Mouse (Mus musculus) kidney, postnatal 0 days (tissue): ENCODE measurements at regions not wholly inside any gene's neighbourhood (a gene's known extent, or its start where the extent isn't known, plus 50 kb on each side); places are given as distances from the start of the nearest gene placed in this dataset.

Experiments
- ATAC-seq: fragments of 200-750 bp; cut with Nextera tagmentation; replicated peaks from 2 replicates; pipeline ENCODE4 v1.8.0; 2017; ENCODE audit warnings: low read depth, moderate number of reproducible peaks, moderate TSS enrichment, moderate library complexity; ENCODE audit not compliant: low FRiP score
- DNase-seq: peaks from one replicate; pipeline ENCODE4 v3.0.0-alpha.2; 2016; ENCODE audit warnings: low spot score
- H3K27ac ChIP-seq: fragments of 300-500 bp; sonication (generic); 2 replicates; pipeline ENCODE4 v1.5.1; 2014; ENCODE audit warnings: mild to moderate bottlenecking
- H3K27me3 ChIP-seq: fragments of 300-500 bp; sonication (generic); 2 replicates; pipeline ENCODE4 v1.6.1; 2014; ENCODE audit warnings: low read length, mixed read lengths; ENCODE audit not compliant: insufficient read depth
- H3K36me3 ChIP-seq: fragments of 300-500 bp; sonication (generic); 2 replicates; pipeline ENCODE4 v1.6.1; 2014; ENCODE audit warnings: low read length, mixed read lengths; ENCODE audit not compliant: insufficient read depth
- H3K4me1 ChIP-seq: fragments of 300-500 bp; sonication (generic); replicated peaks from 2 replicates; pipeline ENCODE4 v1.6.1; 2014; ENCODE audit warnings: antibody characterized with exemption, low read length, mixed read lengths; ENCODE audit not compliant: insufficient read depth
- H3K4me2 ChIP-seq: fragments of 300-500 bp; sonication (generic); 2 replicates; pipeline ENCODE4 v1.6.1; 2014; ENCODE audit warnings: mild to moderate bottlenecking, low read length, moderate library complexity, mixed read lengths
- H3K4me3 ChIP-seq: fragments of 300-500 bp; sonication (generic); replicated peaks from 2 replicates; pipeline ENCODE4 v1.5.1; 2014; ENCODE audit warnings: low read depth, low read length
- H3K9ac ChIP-seq: fragments of 300-500 bp; sonication (generic); 2 replicates; pipeline ENCODE4 v1.6.1; 2014; ENCODE audit warnings: low read depth, low read length
- H3K9me3 ChIP-seq: fragments of 300-500 bp; sonication (generic); replicated peaks from 2 replicates; pipeline ENCODE4 v1.6.1; 2016; ENCODE audit warnings: low read length, inconsistent platforms, mixed read lengths
- CTCF ChIP-seq: IDR thresholded peaks from 2 replicates; pipeline ENCODE4 v1.5.1; 2016; ENCODE audit warnings: antibody characterized with exemption, low read depth, mild to moderate bottlenecking, moderate library complexity
- WGBS: fragments of 180-500 bp; shearing (Covaris S2); extraction: QIAGEN DNeasy Blood & Tissue Kit; methylation state at CpG from one replicate; pipeline ENCODE4 v1.1.7; 2014; 5-methylcytosine and 5-hydroxymethylcytosine counted together

DNA sequence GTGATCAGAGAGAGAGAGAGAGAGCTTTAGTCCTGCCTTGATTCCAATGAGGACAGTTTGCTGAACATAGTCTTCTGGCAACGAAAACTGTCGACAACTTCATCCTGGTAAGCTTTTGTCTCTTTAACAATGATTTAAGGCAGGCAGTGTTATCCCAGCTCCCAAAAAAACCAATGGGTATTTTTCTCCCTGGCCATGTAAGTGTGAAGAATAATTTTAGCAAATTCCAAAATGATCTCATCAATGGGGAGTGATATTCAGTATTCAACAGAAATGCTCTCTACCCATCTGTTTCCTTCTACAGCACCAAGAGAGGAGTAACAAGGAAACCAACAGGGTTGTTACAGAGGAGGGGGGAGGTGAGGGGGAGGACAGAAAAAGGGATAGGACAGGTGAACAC is 84.5 kb downstream of the Chst2 start:
- H3K27ac ChIP-seq = no peak overlapping the region
- H3K27me3 ChIP-seq = no peaks in the 10 kb centered on the region
- no peak for DNase-seq
- no peak for ATAC-seq
- no peaks in the 10 kb centered on the region for H3K36me3 ChIP-seq
- H3K9me3 ChIP-seq = no peaks in the 10 kb centered on the region
- H3K4me2 ChIP-seq = no peak overlapping the region
- WGBS = 91% methylated on average over 2 of the region's 2 CpGs
- H3K9ac ChIP-seq = no peak overlapping the region
- TF ChIP-seq CTCF = no peak
- H3K4me1 ChIP-seq = no peaks in the 10 kb centered on the region
- H3K4me3 ChIP-seq = no peak overlapping the region

DNA sequence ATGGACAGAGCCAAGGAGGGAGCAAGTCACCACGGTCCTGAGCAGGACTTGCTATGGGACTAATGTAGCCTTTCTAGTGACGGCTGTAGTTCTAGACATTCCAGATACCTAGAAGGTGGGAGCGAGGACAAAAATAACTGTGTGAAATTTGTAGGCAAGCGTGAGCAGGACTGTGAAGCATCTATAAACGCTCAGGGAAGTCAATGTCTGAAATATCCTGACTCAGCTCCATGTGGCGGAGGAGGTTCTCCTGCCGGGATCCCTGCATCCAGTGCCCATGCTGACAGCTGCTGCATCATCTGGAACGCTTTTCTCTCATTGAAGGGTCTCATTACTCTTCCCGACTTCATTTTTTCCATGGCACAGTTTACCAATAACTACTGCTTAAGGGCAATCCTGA is 87.6 kb downstream of the Chst2 start:
- H3K4me2 ChIP-seq = no peak overlapping the region
- DNase-seq (no peak), ATAC-seq (no peak)
- no peaks in the 10 kb centered on the region for H3K27me3 ChIP-seq
- TF ChIP-seq CTCF = no peak
- no peaks in the 10 kb centered on the region for H3K36me3 ChIP-seq
- H3K9ac ChIP-seq = no peak overlapping the region
- no peak overlapping the region for H3K4me3 ChIP-seq
- H3K9me3 ChIP-seq = no peaks in the 10 kb centered on the region
- no peaks in the 10 kb centered on the region for H3K4me1 ChIP-seq
- H3K27ac ChIP-seq = no peak overlapping the region
- WGBS = 93% methylated on average over 9 of the region's 9 CpGs

DNA sequence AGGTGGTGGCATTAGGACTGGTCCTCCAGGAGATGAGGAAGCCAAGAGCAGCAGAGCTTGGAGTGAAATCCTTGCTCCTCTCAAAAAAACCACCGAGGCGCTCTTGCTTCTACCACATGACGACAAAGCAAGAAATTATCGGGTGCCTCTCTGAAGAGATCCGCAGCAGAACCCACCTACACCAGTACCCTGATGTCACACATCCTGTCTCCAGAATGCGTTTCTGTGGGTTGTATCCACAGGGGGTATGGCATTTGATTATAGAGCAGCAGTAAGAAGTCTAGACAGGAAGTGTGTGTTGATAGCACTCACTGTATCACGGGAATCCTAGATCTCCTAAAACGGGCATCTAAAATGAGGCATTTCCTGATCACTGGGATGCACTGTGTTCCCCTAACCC is 89.8 kb downstream of the Chst2 start:
- no peak overlapping the region for H3K9ac ChIP-seq
- ATAC-seq (no peak), DNase-seq (no peak)
- no peaks in the 10 kb centered on the region for H3K9me3 ChIP-seq
- WGBS = 72% methylated on average over 8 of the region's 8 CpGs
- H3K27me3 ChIP-seq = no peaks in the 10 kb centered on the region
- H3K4me3 ChIP-seq = no peak overlapping the region
- no peaks in the 10 kb centered on the region for H3K4me1 ChIP-seq
- no peak overlapping the region for H3K4me2 ChIP-seq
- no peaks in the 10 kb centered on the region for H3K36me3 ChIP-seq
- no peak overlapping the region for H3K27ac ChIP-seq
- TF ChIP-seq CTCF = no peak

DNA sequence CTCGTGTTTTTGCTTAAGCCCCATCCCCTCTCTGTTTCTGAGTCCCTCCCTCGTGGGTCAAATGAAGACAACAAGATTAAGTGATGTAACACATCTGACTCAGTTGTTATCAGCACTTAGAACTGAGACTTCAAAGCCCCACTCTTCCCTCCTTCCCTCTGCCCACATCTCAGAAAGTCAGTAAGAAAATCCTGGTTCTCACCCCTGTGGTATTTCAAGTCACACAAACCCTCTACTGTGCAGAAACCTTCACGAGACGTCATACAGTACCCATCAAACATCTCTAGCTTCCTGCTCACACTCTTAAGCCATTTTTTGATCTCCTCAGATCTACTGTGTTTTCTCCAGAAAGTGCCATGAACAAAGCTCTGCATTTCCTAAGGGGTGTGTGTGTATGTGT is 91.4 kb downstream of the Chst2 start:
- ATAC-seq (no peak), DNase-seq (no peak)
- H3K9ac ChIP-seq = no peak overlapping the region
- WGBS = 54% methylated on average over 4 of the region's 4 CpGs
- H3K9me3 ChIP-seq = no peaks in the 10 kb centered on the region
- no peaks in the 10 kb centered on the region for H3K36me3 ChIP-seq
- H3K4me3 ChIP-seq = no peak overlapping the region
- no peaks in the 10 kb centered on the region for H3K27me3 ChIP-seq
- no peaks in the 10 kb centered on the region for H3K4me1 ChIP-seq
- H3K4me2 ChIP-seq = no peak overlapping the region
- H3K27ac ChIP-seq = no peak overlapping the region
- TF ChIP-seq CTCF = no peak

GRCm38 (mm10) chr9:95311671-95312070 is 94.9 kb downstream of the Chst2 start:
- Histone ChIP-seq H3K9ac (no peak overlapping the region), H3K36me3 (no peaks in the 10 kb centered on the region), H3K4me3 (no peak overlapping the region), H3K9me3 (no peaks in the 10 kb centered on the region), H3K27ac (no peak overlapping the region), H3K4me1 (no peaks in the 10 kb centered on the region), H3K27me3 (no peaks in the 10 kb centered on the region), H3K4me2 (no peak overlapping the region)
- no peak for TF ChIP-seq CTCF
- no peak for DNase-seq
- ATAC-seq = no peak
- WGBS = 79% methylated on average over 3 of the region's 3 CpGs

DNA sequence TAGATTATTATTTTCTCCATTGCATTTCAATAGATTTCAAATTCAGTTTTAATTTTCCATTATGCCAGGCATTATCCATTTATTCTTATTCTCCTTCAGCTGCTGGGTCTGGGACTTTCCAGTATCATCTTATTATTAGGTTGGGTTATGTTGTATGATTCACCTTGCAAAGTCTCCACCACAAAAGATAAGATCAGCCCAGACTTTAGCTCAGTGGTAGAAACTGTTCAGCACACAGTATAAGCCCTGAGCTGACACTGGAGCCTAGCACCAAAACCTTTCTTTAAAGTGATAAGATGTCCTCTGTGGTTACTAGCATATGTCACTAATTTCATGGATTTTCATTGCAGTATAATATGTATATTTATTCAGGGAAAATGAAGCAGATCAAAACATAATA is 117.5 kb downstream of the Chst2 start:
- no peak overlapping the region for H3K4me3 ChIP-seq
- no peak for ATAC-seq
- no peak for TF ChIP-seq CTCF
- no peaks in the 10 kb centered on the region for H3K36me3 ChIP-seq
- no peaks in the 10 kb centered on the region for H3K27me3 ChIP-seq
- no peaks in the 10 kb centered on the region for H3K9me3 ChIP-seq
- no peak overlapping the region for H3K9ac ChIP-seq
- DNase-seq = no peak
- no peaks in the 10 kb centered on the region for H3K4me1 ChIP-seq
- no peak overlapping the region for H3K27ac ChIP-seq
- no peak overlapping the region for H3K4me2 ChIP-seq

- Histone ChIP-seq H3K4me3 (no peak overlapping the region), H3K27me3 (no peaks in the 10 kb centered on the region), H3K9ac (no peak overlapping the region), H3K27ac (no peak overlapping the region), H3K4me1 (0 out of 2 replicates have a peak, but pooled peaks cover 4% of the 10 kb centered on the region), H3K36me3 (no peaks in the 10 kb centered on the region), H3K9me3 (no peaks in the 10 kb centered on the region), H3K4me2 (no peak overlapping the region)
- no peak for TF ChIP-seq CTCF
- 76% methylated on average over 3 of the region's 3 CpGs for WGBS
- DNase-seq (no peak), ATAC-seq (no peak)
Observed at GRCm38 (mm10) chr9:95282996-95283395, 123.5 kb downstream of the Chst2 start.
